Mouse (Mus musculus): ENCODE measurements at regions not wholly inside any gene's neighbourhood (a gene's known extent, or its start where the extent isn't known, plus 50 kb on each side); places are given as distances from the start of the nearest gene placed in this dataset.

DNA sequence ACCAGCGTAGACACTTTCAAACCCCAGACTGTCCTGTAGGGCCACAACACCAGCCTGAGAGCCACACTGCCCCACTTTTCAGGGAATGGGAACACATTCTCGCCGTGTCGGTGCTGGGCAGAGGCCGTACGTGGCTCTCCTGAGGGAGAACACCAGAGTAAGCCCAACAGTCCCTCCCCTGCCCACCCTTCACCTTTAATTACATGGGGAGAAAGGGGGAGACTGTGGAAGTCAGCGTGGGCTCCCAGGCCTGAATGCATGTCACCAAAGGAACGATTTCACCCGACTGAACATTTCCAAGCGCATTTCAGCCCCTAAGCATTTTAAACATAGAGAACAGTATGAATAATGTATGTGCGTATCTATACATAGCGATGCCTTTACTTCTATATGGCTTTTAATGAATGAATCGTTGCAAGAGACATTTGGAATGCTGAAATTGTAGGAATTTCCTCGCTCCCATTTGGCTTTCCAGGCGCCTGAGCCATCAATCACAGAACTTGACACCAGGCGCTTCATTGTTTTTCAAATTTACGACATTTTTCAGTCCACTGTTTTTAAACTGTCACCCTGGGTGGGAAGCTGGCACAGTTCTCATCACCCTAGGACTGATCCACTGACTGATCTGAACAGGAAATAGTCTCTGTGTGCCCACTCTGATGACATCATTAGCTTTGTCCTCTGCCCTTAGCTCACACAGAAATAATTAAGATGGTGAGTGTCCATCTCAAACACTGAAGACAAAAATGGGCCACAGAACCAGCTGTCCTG, 152.3 kb downstream of the Atp23 start:
- no peak for DNase-seq
- intact Hi-C loops (cut with DNase I), result no loop called here

- intact Hi-C loops (cut with DNase I), result no loop called here
- no peak for DNase-seq
These were observed 166.5 kb downstream of the Atp23 start for GRCm38 (mm10) chr10:126734661-126735060.

DNA sequence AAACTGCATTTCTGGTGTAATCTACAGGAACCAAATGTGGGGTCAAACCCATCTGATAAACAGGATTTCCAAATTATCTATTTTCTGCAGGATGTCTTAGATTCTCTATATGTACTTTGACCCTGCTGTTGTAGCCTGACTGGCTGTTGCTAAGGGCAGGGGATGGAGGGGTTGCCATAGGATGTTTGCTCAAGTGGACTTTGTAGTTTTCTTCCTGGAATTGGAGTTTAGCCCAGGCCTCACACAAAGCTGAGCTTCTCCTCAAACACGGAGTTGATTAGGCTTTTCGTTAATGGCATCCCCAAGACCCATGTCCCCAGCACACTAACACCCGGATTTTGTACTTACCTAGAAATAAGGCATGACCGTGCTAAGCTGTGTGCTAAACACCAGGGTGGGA, 173.3 kb downstream of the Atp23 start:
- DNase-seq, result no peak
- intact Hi-C loops (cut with DNase I), result no loop called here

DNA sequence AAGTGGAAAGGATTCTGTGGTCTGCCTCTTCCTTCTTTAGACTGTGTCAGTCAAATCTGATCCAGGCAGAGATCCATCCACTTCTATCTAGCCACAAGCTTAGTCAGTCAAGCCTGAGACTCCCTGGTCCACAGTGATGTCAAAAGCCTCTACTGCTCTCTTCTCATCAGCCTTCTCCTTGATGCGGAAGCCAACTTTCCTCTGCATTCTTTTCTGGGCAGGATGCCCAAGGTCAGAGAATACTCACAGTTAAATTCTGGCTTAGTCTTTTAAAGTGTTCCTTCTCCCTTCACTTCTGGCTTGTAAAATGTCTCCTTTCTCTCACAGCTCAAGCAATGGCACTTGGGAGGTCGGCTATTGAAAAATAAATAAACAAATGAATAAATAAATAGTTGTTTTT, 183.2 kb downstream of the Atp23 start:
- intact Hi-C loops (cut with DNase I), result no loop called here
- no peak for DNase-seq

DNA sequence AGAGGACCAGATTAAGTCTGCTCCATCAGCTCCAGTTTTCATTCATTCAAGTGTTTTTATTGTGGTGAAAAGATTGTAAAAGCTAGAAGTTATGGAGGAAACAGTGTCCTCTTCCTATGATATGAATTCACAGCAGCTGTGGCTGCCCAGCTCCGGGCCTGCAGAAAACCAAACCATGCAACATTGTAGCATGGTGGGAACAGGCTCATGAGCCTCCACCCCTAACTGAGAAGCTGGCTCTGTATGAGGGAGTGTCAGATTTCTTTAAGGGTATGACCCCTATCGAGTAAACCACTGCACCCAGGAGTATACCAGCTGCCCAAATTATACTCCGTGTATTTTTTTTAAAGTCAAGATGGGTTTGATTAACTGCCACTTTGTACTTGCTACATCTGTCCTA, 189.4 kb downstream of the Atp23 start:
- intact Hi-C loops (cut with DNase I), result no loop called here
- no peak for DNase-seq

DNA sequence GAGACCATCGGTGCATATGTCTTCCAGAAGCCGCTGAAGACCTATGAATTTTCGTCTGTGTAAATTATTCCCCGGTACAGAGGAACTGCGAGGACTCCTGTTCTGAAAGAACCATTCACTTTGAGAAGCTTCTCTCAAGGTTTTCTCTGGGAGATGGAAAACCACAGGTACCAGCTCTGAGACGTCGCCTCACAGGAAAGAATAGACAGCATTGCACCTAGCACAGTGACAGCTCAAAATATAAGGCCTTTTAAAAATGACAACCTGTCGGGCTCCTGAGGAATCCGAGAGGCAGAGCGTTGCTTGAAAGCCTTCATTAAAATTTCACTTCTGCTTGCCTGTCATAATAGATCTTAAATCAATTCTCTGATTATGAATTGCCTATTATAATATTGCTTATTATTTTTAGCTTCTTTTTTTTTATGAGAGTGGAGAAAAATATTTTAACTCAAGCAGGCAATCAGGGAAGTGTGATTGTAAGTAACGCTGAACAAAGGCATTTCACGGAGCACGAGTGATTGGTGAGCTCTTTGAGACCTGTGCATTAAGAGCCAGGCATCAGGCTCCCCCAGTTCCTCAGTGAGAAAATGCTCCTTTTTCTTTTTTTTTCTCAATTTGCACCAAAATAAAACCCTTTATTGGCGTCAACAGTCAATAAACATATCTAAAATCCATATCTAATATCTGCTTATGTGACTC, 191.8 kb downstream of the Atp23 start:
- no peak for DNase-seq
- intact Hi-C loops (cut with DNase I), result no loop called here

DNA sequence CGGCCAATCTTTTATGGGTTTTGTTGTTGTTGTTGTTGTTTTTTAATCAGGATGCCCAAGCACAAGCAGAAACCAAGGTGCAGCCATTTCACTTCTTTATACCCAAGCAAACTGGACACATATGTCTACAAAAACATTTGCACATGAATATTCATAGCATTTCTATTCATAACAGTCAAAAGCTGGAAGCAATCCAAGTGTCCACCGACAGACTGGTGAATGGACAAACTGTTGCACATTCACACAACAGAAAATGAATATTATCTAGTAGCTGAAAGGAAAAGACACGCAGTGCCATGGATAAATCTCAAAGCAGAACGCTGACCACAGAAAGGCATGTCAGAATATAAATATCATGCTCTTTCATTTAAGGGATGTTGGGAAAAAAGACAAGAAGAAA, 192.4 kb downstream of the Atp23 start:
- no peak for DNase-seq
- intact Hi-C loops (cut with DNase I), result no loop called here

GRCm38 (mm10) chr10:126708215-126708614, 192.9 kb downstream of the Atp23 start:
- intact Hi-C loops (cut with DNase I), result no loop called here
- no peak for DNase-seq

DNA sequence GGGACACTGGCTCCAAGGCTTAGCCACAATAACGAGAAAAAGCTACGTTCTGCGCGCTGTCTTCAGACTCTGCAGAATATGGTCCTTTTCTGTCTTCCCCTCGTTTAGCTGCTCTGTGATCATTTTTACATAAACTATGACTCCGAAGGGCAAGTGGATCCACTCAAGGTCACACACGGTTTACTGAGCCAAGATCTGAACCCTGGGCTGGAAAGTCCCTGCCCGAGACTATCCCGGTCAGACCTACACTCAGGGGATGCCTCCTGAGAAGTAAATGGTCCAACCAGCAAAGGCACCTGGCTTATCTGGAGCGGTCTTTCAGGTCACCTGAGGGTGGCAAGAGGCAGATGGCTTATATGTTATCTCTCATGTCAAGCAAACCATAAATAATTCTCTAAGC, 204.1 kb downstream of the Atp23 start:
- intact Hi-C loops (cut with DNase I), result no loop called here
- no peak for DNase-seq

GRCm38 (mm10) chr10:126690914-126691673, 210.1 kb downstream of the Atp23 start:
- intact Hi-C loops (cut with DNase I), result no loop called here

DNA sequence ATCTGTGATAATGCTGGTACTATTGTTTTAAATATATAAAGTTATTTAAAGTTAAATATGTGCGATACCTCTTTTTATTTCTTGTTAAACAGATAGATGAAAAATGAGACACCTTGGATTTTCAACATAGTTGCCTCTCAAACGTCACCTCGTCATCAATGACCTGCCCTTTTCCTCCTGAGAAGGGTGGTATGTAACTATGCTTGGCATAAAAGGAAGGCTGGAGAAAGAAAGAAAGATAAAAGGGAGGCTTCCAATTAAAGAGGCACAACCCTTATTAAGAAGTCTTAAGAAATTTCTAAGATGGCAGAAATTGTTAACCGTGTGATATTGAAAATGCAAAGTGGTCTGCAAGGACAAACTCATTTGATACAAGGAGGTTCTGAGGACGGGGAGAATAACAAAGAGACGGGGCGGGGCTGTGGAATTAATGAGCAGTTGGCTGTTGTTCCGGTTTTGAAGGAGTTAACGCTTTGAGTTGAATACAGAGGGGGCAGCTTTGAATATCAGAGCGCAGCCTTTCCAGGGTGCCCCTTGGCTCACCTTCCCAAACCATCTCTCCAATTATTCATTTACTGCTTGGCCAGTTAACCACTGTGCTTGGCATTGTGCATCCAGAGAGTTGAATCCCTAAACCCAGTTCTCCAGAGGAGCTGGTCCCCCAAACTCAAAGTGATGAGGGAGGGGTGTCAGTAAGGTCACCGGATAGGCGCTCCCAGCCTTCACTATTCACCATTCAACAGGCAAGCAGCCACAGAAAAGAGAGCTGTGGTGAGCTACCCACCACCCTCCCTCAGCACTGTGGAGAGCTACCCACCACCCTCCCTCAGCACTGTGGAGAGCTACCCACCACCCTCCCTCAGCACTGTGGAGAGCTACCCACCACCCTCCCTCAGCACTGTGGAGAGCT, 220.6 kb downstream of the Atp23 start:
- DNase-seq, result no peak
- intact Hi-C loops (cut with DNase I), result no loop called here

More at GRCm38 (mm10) chr10:126690914-126691673, 210.1 kb downstream of the Atp23 start:
- DNase-seq, result no peak

DNA sequence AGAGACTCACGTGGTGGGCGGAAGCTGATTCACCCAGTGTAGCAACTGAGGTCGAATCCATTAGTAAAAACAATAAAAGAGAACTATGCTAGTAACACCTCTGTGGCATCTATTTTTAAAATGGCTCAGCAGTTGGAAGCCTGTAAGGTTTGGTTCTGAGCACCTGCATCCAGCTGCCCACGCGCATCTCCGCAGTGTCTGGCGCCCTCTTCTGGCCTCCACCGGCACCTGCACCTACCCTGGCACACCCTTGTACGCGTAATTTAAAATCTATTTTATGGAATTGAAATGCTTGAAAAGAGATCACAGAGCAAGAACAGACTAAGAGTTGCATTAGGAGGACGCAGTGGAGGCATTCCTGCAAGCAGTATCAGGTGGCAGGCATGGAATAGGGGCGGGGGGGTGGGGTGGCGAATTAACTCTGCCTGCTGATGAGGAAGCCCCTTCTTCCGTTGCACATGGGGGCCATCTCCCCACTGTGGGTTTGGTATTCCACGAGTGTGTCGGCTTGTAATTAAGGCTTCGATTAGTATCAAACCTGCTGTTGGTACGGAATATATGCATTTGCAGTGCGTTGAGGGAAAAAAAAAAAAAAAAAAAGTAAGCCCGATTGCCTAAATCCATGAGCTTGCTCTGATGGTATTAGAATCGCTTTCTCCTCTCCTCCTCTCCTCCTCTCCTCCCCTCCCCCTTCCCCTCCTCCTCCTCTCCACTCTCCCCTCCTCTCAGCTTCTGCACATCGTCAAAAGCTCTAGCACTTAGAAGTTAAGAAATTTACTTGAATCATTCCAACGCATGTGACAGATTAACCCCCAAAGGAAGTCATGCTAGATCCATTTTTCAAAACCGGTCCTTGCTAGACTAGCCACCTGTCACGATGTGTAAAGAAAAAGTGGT, 221.7 kb downstream of the Atp23 start:
- no peak for DNase-seq
- intact Hi-C loops (cut with DNase I), result no loop called here

DNA sequence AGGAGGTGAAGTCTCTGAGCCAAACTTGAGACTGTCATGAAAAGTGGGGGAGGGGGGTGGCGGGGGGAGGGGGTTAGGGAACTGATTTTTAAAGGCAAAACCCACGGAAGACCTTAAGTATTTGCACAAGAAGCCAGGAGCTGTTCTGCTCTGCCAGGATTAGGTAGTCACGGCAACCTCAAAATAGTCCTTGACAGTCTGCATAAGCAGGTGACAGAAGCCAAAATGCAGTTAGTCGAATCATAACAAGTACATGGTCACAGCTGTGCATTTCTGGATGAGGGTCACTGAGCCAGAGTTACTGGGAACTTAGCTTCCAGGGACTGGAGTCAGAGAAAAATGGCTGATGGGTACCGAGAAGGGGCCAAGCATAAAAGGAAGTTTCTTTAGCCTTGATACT, 227.7 kb downstream of the Atp23 start:
- no peak for DNase-seq
- intact Hi-C loops (cut with DNase I), result no loop called here

- DNase-seq, result no peak
- intact Hi-C loops (cut with DNase I), result no loop called here
These were observed 236.6 kb downstream of the Atp23 start for GRCm38 (mm10) chr10:126664408-126665083.

DNA sequence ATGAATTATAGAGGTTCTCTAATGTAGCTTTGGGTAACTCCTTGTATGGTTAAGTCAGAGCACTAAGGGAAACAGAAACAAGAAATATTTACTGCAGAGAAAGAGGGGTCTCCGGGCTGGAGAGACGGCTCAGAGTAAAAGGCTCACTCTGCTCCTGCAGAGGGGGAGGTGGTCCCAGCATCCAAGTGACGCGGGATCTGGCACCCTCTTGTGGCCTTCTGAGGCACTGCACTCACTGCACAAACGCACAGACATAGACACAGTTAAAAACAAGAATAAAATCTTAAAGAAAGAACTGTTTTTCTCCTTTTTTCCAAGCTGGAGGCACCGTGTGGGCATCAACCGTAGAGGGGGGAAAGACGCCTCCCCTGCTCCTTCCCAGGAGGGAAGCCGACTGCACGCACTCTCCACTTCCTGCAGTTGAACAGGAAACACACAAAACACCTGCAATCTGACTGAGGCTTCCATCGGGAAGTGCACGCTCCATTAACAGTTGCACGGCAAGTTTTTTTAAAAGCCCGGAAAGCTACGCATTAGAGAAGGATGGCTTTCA, 237.6 kb downstream of the Atp23 start:
- intact Hi-C loops (cut with DNase I), result no loop called here
- no peak for DNase-seq

- intact Hi-C loops (cut with DNase I), result no loop called here
- DNase-seq, result no peak
These were observed 238.4 kb downstream of the Atp23 start for GRCm38 (mm10) chr10:126662765-126663164.

DNA sequence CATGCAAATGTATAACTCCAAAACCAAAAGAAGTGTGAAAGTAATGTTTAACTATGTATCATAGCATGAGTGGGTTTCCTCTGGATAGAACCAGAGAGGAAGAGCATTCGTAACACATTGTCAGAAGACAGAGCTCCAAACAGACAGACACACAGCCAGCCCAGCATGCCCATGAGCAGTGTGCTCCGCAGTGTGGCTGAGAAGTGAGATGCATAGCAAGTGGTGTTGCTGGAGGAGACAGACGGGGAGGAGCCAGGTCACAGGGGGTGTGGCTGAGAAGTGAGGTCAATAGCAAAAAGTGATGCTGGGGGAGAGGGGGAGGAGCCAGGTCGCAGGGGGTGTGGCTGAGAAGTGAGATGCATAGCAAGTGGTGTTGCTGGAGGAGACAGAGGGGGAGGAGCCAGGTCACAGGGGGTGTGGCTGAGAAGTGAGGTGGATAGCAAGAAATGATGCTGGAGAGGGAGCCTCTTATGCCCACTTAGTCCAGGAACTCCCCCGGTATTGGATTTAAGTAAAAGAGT, 240.0 kb downstream of the Atp23 start:
- intact Hi-C loops (cut with DNase I), result no loop called here
- DNase-seq, result no peak

GRCm38 (mm10) chr10:126660024-126660423, 241.1 kb downstream of the Atp23 start:
- intact Hi-C loops (cut with DNase I), result no loop called here
- DNase-seq, result no peak

Measured in heart, postnatal 36 days (tissue).